Mouse (Mus musculus) intestine, embryonic 14.5 days (tissue): ENCODE data around the gene Mccc2. TPM values are rescaled to one million over a fixed set of nuclear protein-coding genes. Genes with fewer than 3 reads are reported as not detected.

Source experiments
- ATAC-seq: fragments of 200-750 bp; cut with Nextera tagmentation; replicated peaks from 2 replicates; pipeline ENCODE4 v1.8.0; 2017; ENCODE audit warnings: low read depth, moderate number of reproducible peaks, moderate TSS enrichment, moderate library complexity; ENCODE audit not compliant: low FRiP score, low TSS enrichment
- DNase-seq: peaks from one replicate; pipeline ENCODE4 v3.0.0-alpha.2; 2018; ENCODE audit warnings: low spot score
- H3K27ac ChIP-seq: fragments of 300-500 bp; sonication (generic); 2 replicates; pipeline ENCODE4 v1.5.1; 2014; ENCODE audit warnings: low read depth, mild to moderate bottlenecking, control low read depth
- H3K27me3 ChIP-seq: fragments of 300-500 bp; sonication (generic); replicated peaks from 2 replicates; pipeline ENCODE4 v1.6.1; 2014; ENCODE audit warnings: low read length, control low read depth; ENCODE audit not compliant: control insufficient read depth, insufficient read depth
- H3K36me3 ChIP-seq: fragments of 300-500 bp; sonication (generic); 2 replicates; pipeline ENCODE4 v1.6.1; 2014; ENCODE audit warnings: low read length, control low read depth; ENCODE audit not compliant: control insufficient read depth, insufficient read depth
- H3K4me1 ChIP-seq: fragments of 300-500 bp; sonication (generic); replicated peaks from 2 replicates; pipeline ENCODE4 v1.6.1; 2014; ENCODE audit warnings: low read length, control low read depth, mixed read lengths; ENCODE audit not compliant: control insufficient read depth, insufficient read depth
- H3K4me2 ChIP-seq: fragments of 300-500 bp; sonication (generic); 2 replicates; pipeline ENCODE4 v1.6.1; 2014; ENCODE audit warnings: low read length
- H3K4me3 ChIP-seq: fragments of 300-500 bp; sonication (generic); 2 replicates; pipeline ENCODE4 v1.5.1; 2014; ENCODE audit warnings: low read depth, low read length, control low read depth, mixed read lengths
- H3K9ac ChIP-seq: fragments of 300-500 bp; sonication (generic); 2 replicates; pipeline ENCODE4 v1.6.1; 2014; ENCODE audit warnings: mild to moderate bottlenecking, low read length
- H3K9me3 ChIP-seq: fragments of 300-500 bp; sonication (generic); 2 replicates; pipeline ENCODE4 v1.6.1; 2016; ENCODE audit warnings: low read length, control low read depth; ENCODE audit not compliant: control insufficient read depth
- WGBS: fragments of 180-500 bp; shearing (Covaris S2); extraction: QIAGEN DNeasy Blood & Tissue Kit; methylation state at CpG from one replicate; pipeline ENCODE4 v1.1.7; 2014; 5-methylcytosine and 5-hydroxymethylcytosine counted together
- polyA plus RNA-seq: library from polyadenylated mRNA; unstranded; fragments of >200 nt; fragmentation: Nextera tagmentation; extraction: Ambion mirVana; gene quantifications from 2 replicates; pipeline ENCODE4 v1.2.1, GENCODE M21; 2014

Mccc2 gene
- polyA plus RNA-seq, 1 experiment from 2014 or later, result 45.9 TPM

DNA sequence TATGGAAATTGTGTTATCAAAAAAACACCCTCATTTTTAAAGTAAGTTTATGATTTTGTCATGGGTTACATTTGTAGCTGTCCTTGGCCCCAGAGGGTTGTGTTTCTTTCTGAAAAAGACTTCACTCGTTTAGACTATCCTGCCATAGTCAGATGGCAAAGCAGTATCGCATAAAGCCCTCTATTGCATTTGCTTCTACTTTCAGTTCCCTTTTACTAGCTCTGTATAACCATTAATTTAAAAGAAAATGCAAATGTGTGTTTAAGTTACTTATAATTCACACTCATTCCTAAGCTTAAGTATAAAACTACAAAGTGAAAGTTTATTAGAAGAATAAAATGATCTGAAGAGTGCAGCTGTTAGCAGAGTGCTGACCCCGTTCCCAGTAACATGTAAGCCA lies 16.4 kb downstream of the Mccc2 start:
- Histone ChIP-seq H3K4me1 (no peaks in the 10 kb centered on the region), H3K9ac (no peak overlapping the region), H3K27me3 (no peaks in the 10 kb centered on the region), H3K4me2 (no peak overlapping the region), H3K27ac (no peak overlapping the region), H3K36me3 (no peaks in the 10 kb centered on the region), H3K4me3 (no peak overlapping the region), H3K9me3 (no peaks in the 10 kb centered on the region)
- 93% methylated on average over 3 of the region's 3 CpGs for WGBS
- no peak for ATAC-seq
- DNase-seq, result no peak

DNA sequence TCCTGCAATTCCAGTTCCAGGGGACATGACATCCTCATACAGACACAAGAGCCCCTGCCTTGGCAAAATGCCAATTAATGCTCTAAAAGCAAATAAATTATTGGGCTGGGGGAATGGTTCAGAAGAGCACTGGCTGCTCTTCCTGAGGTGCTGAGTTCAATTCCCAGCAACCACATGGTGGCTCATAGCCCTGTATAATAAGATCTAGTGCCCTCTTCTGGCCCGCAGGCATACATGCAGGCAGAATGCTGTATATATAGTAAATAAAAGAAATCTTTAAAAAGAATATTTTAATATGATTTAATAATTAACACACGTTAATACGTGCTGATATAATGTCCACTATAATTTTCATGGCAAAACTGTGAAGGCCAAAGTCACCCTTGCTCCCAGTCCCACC lies 17.3 kb downstream of the Mccc2 start:
- no peak overlapping the region for H3K4me2 ChIP-seq
- DNase-seq (no peak), ATAC-seq (no peak)
- H3K27ac ChIP-seq, result no peak overlapping the region
- H3K9me3 ChIP-seq, result no peaks in the 10 kb centered on the region
- 87% methylated on average over 3 of the region's 3 CpGs for WGBS
- H3K36me3 ChIP-seq, result no peaks in the 10 kb centered on the region; the same call in none of the 2 replicates
- no peak overlapping the region for H3K4me3 ChIP-seq
- no peak overlapping the region for H3K9ac ChIP-seq
- no peaks in the 10 kb centered on the region for H3K27me3 ChIP-seq
- no peaks in the 10 kb centered on the region for H3K4me1 ChIP-seq

DNA sequence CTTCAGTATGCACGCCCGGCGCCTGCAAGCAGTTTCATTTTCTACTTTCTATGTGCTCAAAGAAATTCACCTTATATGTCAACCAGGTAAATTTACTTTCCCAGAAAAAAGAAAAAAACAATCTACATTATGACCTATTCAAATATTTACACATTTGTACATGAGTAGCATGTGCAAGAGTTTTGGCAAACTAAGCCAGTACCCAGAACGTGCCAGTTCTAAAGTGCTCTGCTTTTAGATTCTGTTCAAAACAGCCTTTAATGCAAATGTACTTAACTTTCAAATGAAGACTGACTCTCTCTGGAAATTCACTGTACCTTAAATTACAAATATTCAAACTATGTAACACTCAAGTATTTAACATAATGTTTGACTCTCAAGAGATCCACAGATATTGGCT lies 25.8 kb downstream of the Mccc2 start:
- WGBS, result 91% methylated on average over 4 of the region's 4 CpGs
- ATAC-seq (no peak), DNase-seq (no peak)
- Histone ChIP-seq H3K4me1 (no peaks in the 10 kb centered on the region), H3K9me3 (no peaks in the 10 kb centered on the region), H3K4me3 (no peak overlapping the region), H3K4me2 (no peak overlapping the region), H3K9ac (no peak overlapping the region), H3K27ac (no peak overlapping the region), H3K36me3 (peaks cover 35% of the 10 kb centered on the region), H3K27me3 (no peaks in the 10 kb centered on the region)

DNA sequence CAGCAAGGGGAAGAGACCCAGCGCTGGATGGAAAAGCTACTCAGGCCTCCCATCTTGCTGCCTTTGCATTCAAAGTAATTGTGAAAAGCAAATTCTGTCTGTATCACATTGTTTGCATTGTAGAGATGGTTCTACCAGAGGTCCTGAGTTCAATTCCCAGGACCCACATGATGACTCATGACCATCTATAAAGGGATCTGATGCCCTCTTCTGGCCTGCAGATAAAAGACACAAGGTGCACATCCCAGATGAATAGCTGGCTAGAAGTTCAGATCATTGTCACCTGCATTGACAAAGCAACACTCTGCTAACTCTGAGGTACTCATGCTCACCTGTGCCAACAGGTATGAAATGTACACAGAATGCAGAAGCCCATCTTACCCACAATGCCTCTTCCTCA lies 32.1 kb downstream of the Mccc2 start:
- WGBS, result 91% methylated on average over 1 of the region's 1 CpGs
- ATAC-seq (no peak), DNase-seq (no peak)
- H3K27ac ChIP-seq, result no peak overlapping the region
- peaks cover 17% of the 10 kb centered on the region for H3K36me3 ChIP-seq
- no peaks in the 10 kb centered on the region for H3K9me3 ChIP-seq
- H3K9ac ChIP-seq, result no peak overlapping the region
- H3K4me2 ChIP-seq, result no peak overlapping the region
- no peaks in the 10 kb centered on the region for H3K4me1 ChIP-seq
- no peaks in the 10 kb centered on the region for H3K27me3 ChIP-seq
- no peak overlapping the region for H3K4me3 ChIP-seq

DNA sequence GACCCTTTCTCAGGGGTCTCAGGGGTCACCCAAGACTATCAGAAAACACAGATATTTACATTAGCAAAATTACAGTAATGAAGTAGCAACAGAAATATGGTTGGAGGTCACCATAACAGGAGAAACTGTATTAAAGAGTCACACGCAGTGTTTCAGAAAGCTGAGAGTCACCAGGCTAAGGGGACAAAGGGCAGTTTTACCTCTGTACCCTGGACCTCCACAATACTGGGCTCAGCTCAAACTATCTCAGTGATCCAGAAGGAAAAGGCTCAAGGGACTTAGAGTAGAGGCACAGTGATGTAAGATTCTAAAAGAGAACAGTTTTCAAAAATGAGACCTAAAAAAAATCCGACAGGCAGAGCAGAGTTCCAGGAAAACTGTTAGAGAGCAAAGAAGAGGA lies 36.0 kb downstream of the Mccc2 start:
- H3K9me3 ChIP-seq, result no peaks in the 10 kb centered on the region
- H3K4me1 ChIP-seq, result no peaks in the 10 kb centered on the region
- H3K4me3 ChIP-seq, result no peak overlapping the region
- H3K9ac ChIP-seq, result no peak overlapping the region
- no peak overlapping the region for H3K27ac ChIP-seq
- H3K27me3 ChIP-seq, result no peaks in the 10 kb centered on the region
- H3K4me2 ChIP-seq, result no peak overlapping the region
- H3K36me3 ChIP-seq, result peaks cover 23% of the 10 kb centered on the region
- DNase-seq, result no peak
- WGBS, result 62% methylated on average over 2 of the region's 2 CpGs
- no peak for ATAC-seq

DNA sequence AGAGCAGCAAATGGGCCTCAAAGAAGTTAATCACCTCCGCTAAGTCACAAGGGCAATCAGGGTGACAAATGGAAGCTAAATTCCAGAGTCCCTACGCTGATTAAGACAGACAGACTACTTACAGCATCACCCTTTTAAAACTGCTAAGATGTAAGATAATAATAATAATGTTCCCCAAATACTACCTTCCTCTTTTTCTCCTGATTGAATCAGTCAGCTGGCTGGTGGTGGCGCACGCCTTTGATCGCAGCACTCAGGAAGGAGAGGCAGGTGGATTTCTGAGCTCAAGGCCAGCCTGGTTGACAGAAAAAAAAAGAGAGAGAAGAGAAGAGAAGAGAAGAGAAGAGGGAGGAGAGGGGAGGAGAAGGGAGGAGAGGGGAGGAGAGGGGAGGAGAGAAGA lies 45.4 kb downstream of the Mccc2 start:
- no peaks in the 10 kb centered on the region for H3K9me3 ChIP-seq
- no peak overlapping the region for H3K4me2 ChIP-seq
- DNase-seq, result no peak
- H3K27ac ChIP-seq, result no peak overlapping the region
- no peaks in the 10 kb centered on the region for H3K27me3 ChIP-seq
- H3K4me3 ChIP-seq, result no peak overlapping the region
- ATAC-seq, result no peak
- WGBS, result 94% methylated on average over 5 of the region's 5 CpGs
- H3K36me3 ChIP-seq, result peaks cover 51% of the 10 kb centered on the region
- H3K9ac ChIP-seq, result no peak overlapping the region
- H3K4me1 ChIP-seq, result no peaks in the 10 kb centered on the region

DNA sequence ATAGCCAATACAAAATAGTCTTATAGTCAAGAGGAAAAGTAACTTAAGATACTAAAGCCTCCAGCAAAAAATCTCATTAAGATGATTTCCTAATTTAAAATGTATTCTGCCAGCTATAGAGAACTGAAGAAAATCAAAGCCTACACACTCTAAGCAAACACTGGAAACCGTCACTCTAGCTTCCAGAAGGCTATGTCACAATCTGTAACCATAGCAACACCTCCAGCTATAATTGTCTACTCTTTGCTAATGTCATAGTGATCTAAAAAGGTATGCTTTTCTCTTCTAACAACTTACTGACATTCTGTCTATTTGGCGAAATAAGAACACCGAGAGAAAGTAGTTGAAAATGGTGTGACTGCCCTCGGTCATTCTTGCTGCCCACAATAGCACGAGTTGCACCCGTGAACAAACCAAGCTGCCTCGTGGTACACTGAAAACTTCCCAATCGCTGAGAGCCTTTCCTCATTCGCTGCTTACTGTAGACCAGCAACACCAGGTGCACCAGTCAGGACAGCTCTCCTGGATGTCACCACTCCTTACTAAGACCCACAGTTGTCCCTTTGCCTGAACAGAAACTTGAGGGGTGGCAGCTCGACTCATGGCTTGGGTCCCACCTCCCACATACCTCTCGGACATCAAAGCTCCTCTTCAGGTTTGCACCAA lies 48.3 kb downstream of the Mccc2 start:
- peaks cover 53% of the 10 kb centered on the region for H3K36me3 ChIP-seq
- ATAC-seq, result no peak
- WGBS, result 94% methylated on average over 11 of the region's 11 CpGs
- no peak overlapping the region for H3K9ac ChIP-seq
- H3K4me2 ChIP-seq, result no peak overlapping the region
- H3K9me3 ChIP-seq, result no peaks in the 10 kb centered on the region
- H3K27me3 ChIP-seq, result no peaks in the 10 kb centered on the region
- DNase-seq, result no peak
- no peak overlapping the region for H3K27ac ChIP-seq
- no peak overlapping the region for H3K4me3 ChIP-seq
- no peaks in the 10 kb centered on the region for H3K4me1 ChIP-seq

DNA sequence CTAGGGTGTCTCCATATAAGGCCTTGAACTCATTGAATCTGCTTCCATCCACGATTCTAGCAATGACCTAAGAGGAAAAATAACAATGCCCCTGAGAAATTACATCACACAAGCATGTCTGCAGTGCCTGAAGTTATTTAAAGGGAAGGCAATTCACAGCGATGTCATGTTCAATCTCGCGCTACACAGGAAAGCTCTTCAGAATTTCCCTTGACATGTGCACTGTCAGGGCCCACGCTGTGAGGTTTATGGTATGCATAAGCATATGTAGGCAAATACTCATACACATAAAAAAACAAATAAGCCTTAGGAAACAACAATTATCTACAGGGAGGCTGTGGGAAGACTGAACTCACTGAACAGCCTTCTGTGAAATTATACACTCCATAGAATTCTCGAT lies 51.6 kb downstream of the Mccc2 start:
- H3K27ac ChIP-seq, result no peak overlapping the region
- H3K9me3 ChIP-seq, result no peaks in the 10 kb centered on the region
- H3K9ac ChIP-seq, result no peak overlapping the region
- ATAC-seq (no peak), DNase-seq (no peak)
- H3K4me1 ChIP-seq, result no peaks in the 10 kb centered on the region
- no peaks in the 10 kb centered on the region for H3K27me3 ChIP-seq
- peaks cover 45% of the 10 kb centered on the region for H3K36me3 ChIP-seq
- no peak overlapping the region for H3K4me2 ChIP-seq
- WGBS, result 86% methylated on average over 6 of the region's 6 CpGs
- no peak overlapping the region for H3K4me3 ChIP-seq

DNA sequence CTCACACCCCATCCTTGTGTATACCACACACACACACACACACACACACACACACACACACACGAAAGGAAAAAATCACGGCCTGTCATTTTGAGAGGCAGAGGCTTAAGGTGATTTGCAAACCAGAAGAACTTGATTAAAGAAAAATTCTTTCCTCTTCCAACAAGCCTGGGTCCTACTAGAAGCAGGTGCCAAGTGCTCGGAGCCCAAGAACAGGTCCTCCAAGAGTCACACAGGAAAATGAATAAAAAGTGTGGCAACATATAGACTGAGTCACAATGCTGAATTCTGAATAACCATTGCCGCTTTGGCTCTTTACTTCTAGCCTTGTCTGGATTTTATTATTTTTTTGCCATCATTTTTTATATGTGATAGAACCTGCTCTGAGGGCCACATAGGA lies 53.8 kb downstream of the Mccc2 start:
- Histone ChIP-seq H3K27ac (no peak overlapping the region), H3K27me3 (no peaks in the 10 kb centered on the region), H3K9me3 (peaks cover 1% of the 10 kb centered on the region; the same call in 1 of the 2 replicates), H3K9ac (no peak overlapping the region), H3K4me2 (no peak overlapping the region), H3K36me3 (peaks cover 38% of the 10 kb centered on the region), H3K4me1 (no peaks in the 10 kb centered on the region), H3K4me3 (no peak overlapping the region)
- WGBS, result 86% methylated on average over 4 of the region's 4 CpGs
- ATAC-seq (no peak), DNase-seq (no peak)
